9 mouse cellular contexts compared by ENCODE assay signal in genomic region chr6:40346959-40347771, GRCm38 (mm10). TPM values are rescaled to one million over a fixed set of nuclear protein-coding genes. Genes with fewer than 3 reads are reported as not detected.
DNase-seq lines count a peak whose midpoint lies in the region; ATAC-seq lines count a peak whose summit lies in the region.
"Had no signal": no experiment of that assay in that cellular context is flagged by ENCODE, and none has a peak within 500 bp of the region (broad histone marks: within the 10 kb centered on the region; RNA-seq: fewer than 3 reads in every experiment).

No protein-coding gene starts in this region.

- H3K36me3 ChIP-seq in hindbrain, embryonic 14.5 days (replicated peaks; ENCODE audit: control insufficient read depth, insufficient read depth): peaks cover 8% of the 10 kb centered on the region; the same call in 1 of the 2 replicates
- H3K36me3 ChIP-seq in hindbrain, embryonic 12.5 days: peaks cover 9% of the 10 kb centered on the region

- DNase-seq in hindbrain, embryonic 14.5 days (ENCODE audit: low spot score): peak; percentile 53
- peak; percentile 43 for DNase-seq in MN1 (ENCODE audit: low spot score)
- DNase-seq in frontal cortex, adult 2 months (ENCODE audit: extremely low spot score in 1 of 2, low spot score in 1 of 2): peak; percentile 33 to 78
- DNase-seq in kidney, postnatal 4 days: peak; percentile 34 to 40
- peak; percentile 35 for DNase-seq in lung, postnatal 25 days (ENCODE audit: low spot score)
- DNase-seq in thymus, postnatal 14 days: no peak
- no peak for DNase-seq in spleen, adult 18-20 months

- H3K4me2 ChIP-seq in hindbrain, embryonic 14.5 days (replicated peaks): no peak overlapping the region
- H3K4me2 ChIP-seq in hindbrain, embryonic 12.5 days (replicated peaks): no peak overlapping the region

- 0 out of 2 replicates have a peak overlapping the region, but pooled peaks have one; percentile 9 for H3K27ac ChIP-seq in hindbrain, embryonic 14.5 days
- H3K27ac ChIP-seq in hindbrain, embryonic 12.5 days: no peak overlapping the region

- WGBS in hindbrain, embryonic 14.5 days: 79% methylated on average over 10 of the region's 10 CpGs
- 90% methylated on average over 10 of the region's 10 CpGs for WGBS in hindbrain, embryonic 12.5 days

- 0 out of 2 replicates have a peak, but pooled peaks cover 4% of the 10 kb centered on the region for H3K4me1 ChIP-seq in hindbrain, embryonic 14.5 days (replicated peaks; ENCODE audit: control insufficient read depth, insufficient read depth, low read length)
- H3K4me1 ChIP-seq in hindbrain, embryonic 12.5 days: no peaks in the 10 kb centered on the region

- H3K4me3 ChIP-seq in hindbrain, embryonic 14.5 days (replicated peaks; ENCODE audit: low read length): no peak overlapping the region
- H3K4me3 ChIP-seq in hindbrain, embryonic 12.5 days: no peak overlapping the region
- H3K4me3 ChIP-seq: megakaryocyte, embryonic 14.5 days had no signal

- H3K27me3 ChIP-seq in hindbrain, embryonic 14.5 days (ENCODE audit: control insufficient read depth, insufficient read depth, low read length): no peaks in the 10 kb centered on the region
- H3K27me3 ChIP-seq in hindbrain, embryonic 12.5 days: no peaks in the 10 kb centered on the region
- H3K27me3 ChIP-seq: megakaryocyte, embryonic 14.5 days had no signal

- peak; percentile 78; the same call in 1 of the 2 replicates for ATAC-seq in hindbrain, embryonic 14.5 days (ENCODE audit: low FRiP score)
- ATAC-seq in hindbrain, embryonic 12.5 days (ENCODE audit: low FRiP score): no peak

- H3K9me3 ChIP-seq in hindbrain, embryonic 14.5 days (ENCODE audit: control insufficient read depth, low read length): no peaks in the 10 kb centered on the region
- no peaks in the 10 kb centered on the region for H3K9me3 ChIP-seq in hindbrain, embryonic 12.5 days (replicated peaks)

- H3K9ac ChIP-seq in hindbrain, embryonic 14.5 days: no peak overlapping the region
- no peak overlapping the region for H3K9ac ChIP-seq in hindbrain, embryonic 12.5 days

RNA-seq across cellular contexts. Expression of gene Agk, which starts 22.2 kb away (rescaled TPM):
- polyA plus RNA-seq in hindbrain, embryonic 14.5 days (2014; fragmentation: Nextera tagmentation; extraction: Ambion mirVana): 54.9 and 62.9 TPM in 2 replicates
- 36.2 and 36.4 TPM in 2 replicates for polyA plus RNA-seq in hindbrain, embryonic 12.5 days (2016; fragmentation: Nextera tagmentation; extraction: Ambion mirVana)
- polyA plus RNA-seq in frontal cortex, adult 2 months (2012; rRNA removed): 29.9 and 33.9 TPM in 2 replicates

Comparison
In these comparisons a context has a peak if more than half of its experiments do, and no peak if none do; other contexts are left out.
1. DNase-seq: peak in hindbrain, embryonic 14.5 days (single experiment), MN1 (single experiment), frontal cortex, adult 2 months (2 of 2), kidney, postnatal 4 days (2 of 2) and lung, postnatal 25 days (single experiment); none in thymus, postnatal 14 days (single experiment) and spleen, adult 18-20 months (0 of 2).